Mouse (Mus musculus): ENCODE measurements at regions not wholly inside any gene's neighbourhood (a gene's known extent, or its start where the extent isn't known, plus 50 kb on each side); places are given as distances from the start of the nearest gene placed in this dataset.

DNA sequence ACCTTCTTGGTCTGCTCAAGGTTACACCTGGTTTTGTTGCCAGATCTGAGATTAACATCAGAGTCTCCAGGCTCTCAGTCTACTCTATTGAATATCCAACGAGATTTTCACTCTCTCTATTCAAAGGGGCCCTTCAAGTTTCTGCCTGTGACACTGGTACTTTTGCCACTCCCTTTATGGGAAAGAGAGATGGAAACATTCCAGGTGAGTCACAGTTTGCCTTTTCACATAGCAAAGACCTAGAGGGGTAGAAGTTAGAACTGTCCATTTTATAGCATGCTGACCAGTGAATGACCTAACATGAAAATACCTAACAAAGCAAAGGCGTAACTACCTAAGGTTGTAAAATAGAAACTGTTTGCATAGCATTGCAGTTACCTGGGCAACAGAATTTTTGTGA, 250.4 kb upstream of the N6amt1 start:
- H3K9me3 ChIP-seq, result no peaks in the 10 kb centered on the region
- H3K4me3 ChIP-seq, result no peak overlapping the region
- 82% methylated on average over 2 of the region's 2 CpGs for WGBS
- no peaks in the 10 kb centered on the region for H3K27me3 ChIP-seq (ENCODE audit: insufficient read depth, poor library complexity, severe bottlenecking)
- no peak for DNase-seq (ENCODE audit: low spot score)
- no peaks in the 10 kb centered on the region for H3K4me1 ChIP-seq (replicated peaks)
- no peaks in the 10 kb centered on the region for H3K36me3 ChIP-seq
- no peak overlapping the region for H3K27ac ChIP-seq

- Histone ChIP-seq H3K4me1 (replicated peaks) (no peaks in the 10 kb centered on the region), H3K27me3 (ENCODE audit: insufficient read depth, poor library complexity, severe bottlenecking) (no peaks in the 10 kb centered on the region), H3K4me3 (no peak overlapping the region), H3K27ac (no peak overlapping the region), H3K9me3 (no peaks in the 10 kb centered on the region), H3K36me3 (no peaks in the 10 kb centered on the region)
- DNase-seq (ENCODE audit: low spot score), result no peak
Observed at GRCm38 (mm10) chr16:87102057-87102456, 251.9 kb upstream of the N6amt1 start.

DNA sequence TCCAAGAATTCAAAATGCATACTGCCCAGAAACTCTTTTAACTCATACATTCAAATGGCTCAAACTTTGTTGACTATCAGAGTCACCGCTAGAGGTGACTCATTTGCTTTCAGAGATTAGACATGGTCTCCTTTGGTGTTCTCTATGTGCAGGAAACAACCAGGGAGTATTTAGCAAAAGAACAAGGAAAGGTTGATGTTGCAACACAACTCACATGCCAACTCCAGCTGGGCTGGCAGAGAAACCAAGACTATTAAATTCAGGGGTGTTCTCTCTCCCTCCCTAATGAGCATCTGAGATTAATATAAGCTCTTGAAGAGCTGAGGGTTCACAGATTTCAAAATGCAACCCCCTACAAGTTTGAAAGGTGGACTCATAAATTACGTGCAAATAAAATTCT, 262.0 kb upstream of the N6amt1 start:
- no peak overlapping the region for H3K4me3 ChIP-seq
- no peak overlapping the region for H3K27ac ChIP-seq
- H3K36me3 ChIP-seq, result no peaks in the 10 kb centered on the region
- no peak for DNase-seq (ENCODE audit: low spot score)
- no peaks in the 10 kb centered on the region for H3K4me1 ChIP-seq (replicated peaks)
- 88% methylated on average over 2 of the region's 2 CpGs for WGBS
- H3K27me3 ChIP-seq (ENCODE audit: insufficient read depth, poor library complexity, severe bottlenecking), result no peaks in the 10 kb centered on the region
- H3K9me3 ChIP-seq, result no peaks in the 10 kb centered on the region

DNA sequence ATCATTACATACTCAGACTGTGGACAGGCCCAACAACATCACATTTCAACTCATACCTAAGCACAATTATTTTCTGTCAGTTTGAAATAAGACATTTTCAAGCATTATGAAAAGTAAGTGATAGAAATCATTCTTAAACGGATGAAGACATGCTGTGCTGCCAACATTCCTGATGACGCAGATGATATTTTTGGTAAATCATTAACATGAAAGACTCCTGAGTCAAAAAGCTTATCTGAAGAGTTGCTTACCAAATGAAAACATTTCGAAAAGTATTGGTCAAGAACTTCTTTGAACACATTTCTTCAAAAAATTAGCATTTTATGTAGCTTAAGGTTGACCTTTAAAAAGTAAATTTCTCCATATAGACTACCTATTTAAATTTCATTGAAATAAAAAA, 264.7 kb upstream of the N6amt1 start:
- Histone ChIP-seq H3K27me3 (ENCODE audit: insufficient read depth, poor library complexity, severe bottlenecking) (no peaks in the 10 kb centered on the region), H3K9me3 (no peaks in the 10 kb centered on the region), H3K36me3 (no peaks in the 10 kb centered on the region), H3K4me3 (no peak overlapping the region), H3K27ac (no peak overlapping the region), H3K4me1 (replicated peaks) (no peaks in the 10 kb centered on the region)
- whole genome bisulfite sequencing, result 89% methylated on average over 3 of the region's 3 CpGs
- no peak for DNase-seq (ENCODE audit: low spot score)

DNA sequence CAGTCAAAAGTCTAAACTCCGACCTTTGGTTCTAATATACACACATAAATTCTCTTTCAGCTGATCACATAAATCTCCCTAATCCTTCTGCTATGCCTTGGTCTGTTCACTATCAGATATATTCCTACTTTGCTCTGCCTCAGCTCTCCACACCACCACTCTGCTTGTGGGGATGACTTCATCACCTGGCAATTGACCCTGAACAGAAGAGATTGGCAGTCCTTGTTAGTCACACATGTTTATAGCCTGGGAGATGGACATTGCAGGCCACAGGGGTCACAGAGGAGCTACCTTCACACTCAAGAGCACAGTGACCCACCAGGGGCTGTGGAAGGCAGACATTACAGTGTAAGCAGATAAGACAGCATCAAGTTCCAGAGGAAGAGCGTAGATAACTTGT, 270.5 kb upstream of the N6amt1 start:
- Histone ChIP-seq H3K4me3 (no peak overlapping the region), H3K27ac (no peak overlapping the region), H3K36me3 (no peaks in the 10 kb centered on the region), H3K4me1 (replicated peaks) (no peaks in the 10 kb centered on the region), H3K9me3 (no peaks in the 10 kb centered on the region), H3K27me3 (ENCODE audit: insufficient read depth, poor library complexity, severe bottlenecking) (no peaks in the 10 kb centered on the region)
- no peak for DNase-seq (ENCODE audit: low spot score)
- WGBS, result 76% methylated on average over 2 of the region's 2 CpGs

DNA sequence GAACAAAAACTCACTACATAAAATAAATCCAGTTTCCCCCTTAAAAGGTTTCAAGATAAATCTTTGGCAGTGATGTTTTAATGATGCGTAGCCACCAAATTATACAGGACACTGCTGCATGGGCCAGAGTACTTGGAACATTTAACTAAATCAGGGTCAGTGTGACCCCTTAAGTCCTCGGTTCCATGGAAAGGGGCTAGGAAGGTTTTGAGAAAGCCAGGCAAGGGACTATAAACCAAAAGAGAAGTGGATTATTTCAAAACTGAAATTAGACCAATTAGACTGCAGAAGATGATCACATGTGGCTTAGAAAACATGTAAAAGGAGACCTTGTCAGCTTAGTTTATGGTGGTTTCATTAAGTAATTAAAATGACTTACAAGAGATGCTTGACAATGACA, 276.6 kb upstream of the N6amt1 start:
- H3K4me1 ChIP-seq (replicated peaks), result no peaks in the 10 kb centered on the region
- no peaks in the 10 kb centered on the region for H3K9me3 ChIP-seq
- H3K4me3 ChIP-seq, result no peak overlapping the region
- no peaks in the 10 kb centered on the region for H3K36me3 ChIP-seq
- no peaks in the 10 kb centered on the region for H3K27me3 ChIP-seq (ENCODE audit: insufficient read depth, poor library complexity, severe bottlenecking)
- H3K27ac ChIP-seq, result no peak overlapping the region
- DNase-seq (ENCODE audit: low spot score), result no peak
- WGBS, result 89% methylated on average over 2 of the region's 2 CpGs

DNA sequence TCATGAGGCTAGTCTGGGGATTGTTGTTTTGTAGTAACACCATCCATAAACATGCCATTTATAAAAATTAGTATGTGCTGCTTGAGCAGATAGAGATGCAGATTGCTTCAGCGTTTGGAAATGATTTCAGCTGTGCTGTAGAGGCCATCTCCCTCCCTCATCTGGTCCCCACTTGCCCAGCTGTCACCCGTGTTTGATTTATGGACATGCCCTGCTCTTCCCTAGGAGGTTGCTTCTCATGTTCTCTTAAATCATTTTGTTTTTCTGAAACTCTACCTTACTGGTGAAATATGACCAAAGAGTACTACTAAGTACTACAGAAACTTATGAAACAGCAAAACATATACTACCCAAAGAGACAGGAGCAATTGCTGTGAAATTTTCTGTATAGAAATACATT, 284.7 kb upstream of the N6amt1 start:
- no peaks in the 10 kb centered on the region for H3K9me3 ChIP-seq
- no peaks in the 10 kb centered on the region for H3K4me1 ChIP-seq (replicated peaks)
- DNase-seq (ENCODE audit: low spot score), result no peak
- no peak overlapping the region for H3K4me3 ChIP-seq
- WGBS, result 68% methylated on average over 2 of the region's 2 CpGs
- no peaks in the 10 kb centered on the region for H3K36me3 ChIP-seq
- H3K27ac ChIP-seq, result no peak overlapping the region
- H3K27me3 ChIP-seq (ENCODE audit: insufficient read depth, poor library complexity, severe bottlenecking), result no peaks in the 10 kb centered on the region

GRCm38 (mm10) chr16:87067981-87068380, 286.0 kb upstream of the N6amt1 start:
- no peak overlapping the region for H3K27ac ChIP-seq
- no peaks in the 10 kb centered on the region for H3K4me1 ChIP-seq (replicated peaks)
- H3K27me3 ChIP-seq (ENCODE audit: insufficient read depth, poor library complexity, severe bottlenecking), result no peaks in the 10 kb centered on the region
- DNase-seq (ENCODE audit: low spot score), result no peak
- no peaks in the 10 kb centered on the region for H3K9me3 ChIP-seq
- 86% methylated on average over 1 of the region's 1 CpGs for WGBS
- H3K4me3 ChIP-seq, result no peak overlapping the region
- H3K36me3 ChIP-seq, result no peaks in the 10 kb centered on the region

- Histone ChIP-seq H3K27me3 (ENCODE audit: insufficient read depth, poor library complexity, severe bottlenecking) (no peaks in the 10 kb centered on the region), H3K4me3 (no peak overlapping the region), H3K4me1 (replicated peaks) (no peaks in the 10 kb centered on the region), H3K9me3 (no peaks in the 10 kb centered on the region), H3K36me3 (no peaks in the 10 kb centered on the region), H3K27ac (no peak overlapping the region)
- no peak for DNase-seq (ENCODE audit: low spot score)
- 89% methylated on average over 5 of the region's 5 CpGs for WGBS
Observed at GRCm38 (mm10) chr16:87067523-87067922, 286.5 kb upstream of the N6amt1 start.

DNA sequence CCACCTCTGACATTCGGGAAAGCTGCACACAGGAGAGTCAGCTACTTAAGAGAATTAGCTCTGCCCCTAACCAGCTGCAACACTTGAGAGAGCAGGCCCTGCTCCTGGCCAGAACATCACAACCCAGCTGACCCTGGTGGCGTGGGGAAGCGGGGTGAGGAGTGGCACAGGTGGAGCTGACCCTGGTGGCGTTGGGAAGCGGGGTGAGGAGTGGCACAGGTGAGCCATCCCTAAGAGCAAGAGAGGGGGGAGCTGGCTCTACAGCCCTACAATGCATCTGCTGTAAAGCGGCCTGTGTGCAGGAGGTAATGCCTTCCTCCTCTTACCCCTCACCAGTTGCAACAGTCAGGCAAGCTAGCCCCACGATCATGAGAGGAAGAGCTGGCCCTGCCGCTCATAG, 293.5 kb upstream of the N6amt1 start:
- Histone ChIP-seq H3K4me1 (replicated peaks) (no peaks in the 10 kb centered on the region), H3K27me3 (ENCODE audit: insufficient read depth, poor library complexity, severe bottlenecking) (no peaks in the 10 kb centered on the region), H3K27ac (no peak overlapping the region), H3K4me3 (no peak overlapping the region), H3K9me3 (no peaks in the 10 kb centered on the region), H3K36me3 (no peaks in the 10 kb centered on the region)
- 89% methylated on average over 8 of the region's 8 CpGs for WGBS
- no peak for DNase-seq (ENCODE audit: low spot score)

- Histone ChIP-seq H3K4me1 (replicated peaks) (no peaks in the 10 kb centered on the region), H3K27ac (no peak overlapping the region), H3K36me3 (no peaks in the 10 kb centered on the region), H3K9me3 (no peaks in the 10 kb centered on the region), H3K27me3 (ENCODE audit: insufficient read depth, poor library complexity, severe bottlenecking) (no peaks in the 10 kb centered on the region), H3K4me3 (no peak overlapping the region)
- DNase-seq (ENCODE audit: low spot score), result no peak
- WGBS, result 78% methylated on average over 8 of the region's 8 CpGs
Observed at GRCm38 (mm10) chr16:87049741-87050383, 304.1 kb upstream of the N6amt1 start.

GRCm38 (mm10) chr16:87044773-87045561, 309.0 kb upstream of the N6amt1 start:
- no peak for DNase-seq (ENCODE audit: low spot score)
- Histone ChIP-seq H3K27ac (no peak overlapping the region), H3K27me3 (ENCODE audit: insufficient read depth, poor library complexity, severe bottlenecking) (no peaks in the 10 kb centered on the region), H3K4me1 (replicated peaks) (no peaks in the 10 kb centered on the region), H3K4me3 (no peak overlapping the region), H3K36me3 (no peaks in the 10 kb centered on the region), H3K9me3 (no peaks in the 10 kb centered on the region)
- WGBS, result 64% methylated on average over 5 of the region's 5 CpGs

GRCm38 (mm10) chr16:87043689-87044088, 310.3 kb upstream of the N6amt1 start:
- Histone ChIP-seq H3K27ac (no peak overlapping the region), H3K4me3 (no peak overlapping the region), H3K36me3 (no peaks in the 10 kb centered on the region), H3K27me3 (ENCODE audit: insufficient read depth, poor library complexity, severe bottlenecking) (no peaks in the 10 kb centered on the region), H3K4me1 (replicated peaks) (no peaks in the 10 kb centered on the region), H3K9me3 (no peaks in the 10 kb centered on the region)
- no peak for DNase-seq (ENCODE audit: low spot score)

DNA sequence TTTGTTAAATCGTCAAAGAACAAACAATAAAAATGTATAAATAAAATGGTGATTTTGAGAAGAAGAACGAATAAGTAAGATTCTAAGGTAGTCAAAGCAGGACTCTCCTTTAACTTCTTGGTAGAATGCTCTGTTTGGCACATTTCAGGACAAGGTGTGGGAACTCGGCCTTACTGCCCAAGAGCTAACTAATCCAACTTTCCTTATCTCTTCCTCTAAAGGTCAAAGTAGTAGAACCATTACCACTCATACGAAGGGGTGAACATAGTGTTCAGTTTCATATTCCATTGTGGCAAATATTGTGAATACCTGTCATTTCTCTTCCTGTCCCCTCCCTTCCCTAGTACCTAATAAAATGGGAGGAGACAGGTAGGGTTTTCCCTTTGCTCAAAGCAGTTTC, 313.6 kb upstream of the N6amt1 start:
- no peaks in the 10 kb centered on the region for H3K27me3 ChIP-seq (ENCODE audit: insufficient read depth, poor library complexity, severe bottlenecking)
- no peaks in the 10 kb centered on the region for H3K9me3 ChIP-seq
- 87% methylated on average over 4 of the region's 4 CpGs for WGBS
- no peaks in the 10 kb centered on the region for H3K36me3 ChIP-seq
- DNase-seq (ENCODE audit: low spot score), result no peak
- no peaks in the 10 kb centered on the region for H3K4me1 ChIP-seq (replicated peaks)
- no peak overlapping the region for H3K4me3 ChIP-seq
- H3K27ac ChIP-seq, result no peak overlapping the region
